Mouse (Mus musculus) heart, postnatal 0 days (tissue): ENCODE results near the gene Wasf2.

ENCODE experiments used
- CTCF ChIP-seq: IDR thresholded peaks from 2 replicates; pipeline ENCODE4 v1.5.1; 2016; ENCODE audit warnings: antibody characterized with exemption, control low read depth, low read depth
- EP300 ChIP-seq: IDR thresholded peaks from 2 replicates; pipeline ENCODE4 v1.6.1; 2016; ENCODE audit warnings: antibody characterized with exemption, low read depth

DNA sequence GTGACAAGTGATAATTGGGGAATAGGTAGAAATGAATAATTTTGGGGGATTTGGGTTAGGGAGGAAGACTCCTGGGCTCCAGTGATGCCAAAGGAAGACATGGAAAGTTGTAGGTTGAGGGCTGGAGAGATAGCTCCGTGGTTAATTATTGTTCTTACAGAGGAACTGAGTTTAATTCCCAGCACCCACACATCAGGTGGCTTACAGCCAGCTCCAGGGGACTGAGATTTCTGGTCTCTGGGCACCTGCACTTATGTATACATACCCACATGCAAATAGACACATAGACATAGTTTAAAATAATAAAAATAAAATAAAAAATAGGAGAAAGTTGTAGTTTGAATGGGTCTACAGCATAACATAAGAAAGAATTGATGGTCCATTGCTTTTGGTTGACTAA lies 6.6 kb downstream of the Wasf2 start:
- TF ChIP-seq EP300 (no peak), CTCF (no peak)
